Comparison of ENCODE assay signal across 20 mouse cellular contexts in genomic region chr19:3357620-3358019, GRCm38 (mm10). TPM values are rescaled to one million over a fixed set of nuclear protein-coding genes. Genes with fewer than 3 reads are reported as not detected.
DNase-seq lines count a peak whose midpoint lies in the region; ATAC-seq and TF ChIP-seq lines count a peak whose summit lies in the region.
"Had no signal": no experiment of that assay in that cellular context is flagged by ENCODE, and none has a peak within 500 bp of the region (broad histone marks: within the 10 kb centered on the region; RNA-seq: fewer than 3 reads in every experiment).

No protein-coding gene starts in this region.

- no peak overlapping the region for H3K9ac ChIP-seq in hindbrain, postnatal 0 days (replicated peaks; ENCODE audit: low read length)
- no peak overlapping the region for H3K9ac ChIP-seq in hindbrain, embryonic 16.5 days (ENCODE audit: low read depth, low read length)
- no peak overlapping the region for H3K9ac ChIP-seq in lung, embryonic 14.5 days
- H3K9ac ChIP-seq: embryonic facial prominence, embryonic 12.5 days; intestine, embryonic 15.5 days had no signal

- 78% methylated on average over 4 of the region's 4 CpGs for WGBS in hindbrain, postnatal 0 days
- WGBS in hindbrain, embryonic 16.5 days, result 81% methylated on average over 4 of the region's 4 CpGs
- 70% methylated on average over 4 of the region's 4 CpGs for WGBS in lung, embryonic 14.5 days

- H3K36me3 ChIP-seq in hindbrain, postnatal 0 days (ENCODE audit: insufficient read depth, low read length), result no peaks in the 10 kb centered on the region; the same call in 1 of the 2 replicates
- H3K36me3 ChIP-seq in hindbrain, embryonic 16.5 days (ENCODE audit: control insufficient read depth, insufficient read depth, low read length), result no peaks in the 10 kb centered on the region
- H3K36me3 ChIP-seq in lung, embryonic 14.5 days (ENCODE audit: insufficient read depth), result no peaks in the 10 kb centered on the region
- peaks cover 81% of the 10 kb centered on the region for H3K36me3 ChIP-seq in E14TG2a.4 (ENCODE audit: insufficient read depth, low read length)
- H3K36me3 ChIP-seq: embryonic facial prominence, embryonic 12.5 days; forebrain, embryonic 10.5 days; limb, embryonic 10.5 days had no signal

- no peak overlapping the region for H3K27ac ChIP-seq in hindbrain, postnatal 0 days
- H3K27ac ChIP-seq in hindbrain, embryonic 16.5 days (ENCODE audit: low read depth, low read length), result no peak overlapping the region
- no peak overlapping the region for H3K27ac ChIP-seq in lung, embryonic 14.5 days (ENCODE audit: low read depth)
- H3K27ac ChIP-seq: embryonic facial prominence, embryonic 12.5 days; forebrain, embryonic 10.5 days; intestine, embryonic 15.5 days; limb, embryonic 10.5 days had no signal

- TF ChIP-seq CTCF in hindbrain, postnatal 0 days (IDR thresholded peaks at IDR 0.05; ENCODE audit: low read depth), result peak; percentile 50
- TF ChIP-seq CTCF in lung, embryonic 14.5 days (IDR thresholded peaks at IDR 0.05; ENCODE audit: low read depth), result 0 out of 2 replicates have a peak, but pooled peaks have one; percentile 19
- peak; percentile 29 for TF ChIP-seq CTCF in E14TG2a.4 (conservative IDR thresholded peaks at IDR 0.05; ENCODE audit: low read length)

- H3K4me3 ChIP-seq in hindbrain, postnatal 0 days (ENCODE audit: low read length), result no peak overlapping the region
- no peak overlapping the region for H3K4me3 ChIP-seq in hindbrain, embryonic 16.5 days (ENCODE audit: low read length)
- H3K4me3 ChIP-seq in lung, embryonic 14.5 days (ENCODE audit: low read depth, low read length), result no peak overlapping the region
- H3K4me3 ChIP-seq in E14TG2a.4 (replicated peaks; ENCODE audit: low read length), result no peak overlapping the region
- H3K4me3 ChIP-seq: embryonic facial prominence, embryonic 12.5 days; forebrain, embryonic 10.5 days; intestine, embryonic 15.5 days; limb, embryonic 10.5 days had no signal

- H3K27me3 ChIP-seq in hindbrain, postnatal 0 days (ENCODE audit: insufficient read depth, low read length), result no peaks in the 10 kb centered on the region
- no peaks in the 10 kb centered on the region for H3K27me3 ChIP-seq in hindbrain, embryonic 16.5 days (replicated peaks; ENCODE audit: control insufficient read depth, insufficient read depth, low read length)
- H3K27me3 ChIP-seq in lung, embryonic 14.5 days (ENCODE audit: insufficient read depth, low read length), result no peaks in the 10 kb centered on the region
- no peaks in the 10 kb centered on the region for H3K27me3 ChIP-seq in E14TG2a.4 (ENCODE audit: insufficient read depth, low read length)
- H3K27me3 ChIP-seq: embryonic facial prominence, embryonic 12.5 days; intestine, embryonic 15.5 days had no signal

- ATAC-seq in hindbrain, postnatal 0 days, result no peak
- ATAC-seq in hindbrain, embryonic 16.5 days, result no peak
- no peak for ATAC-seq in lung, embryonic 14.5 days (ENCODE audit: insufficient read depth)
- ATAC-seq in granulocyte monocyte progenitor cell, adult 5-6 weeks (replicated peaks; ENCODE audit: poor library complexity, severe bottlenecking), result 0 out of 2 replicates have a peak, but pooled peaks have one; percentile 6
- ATAC-seq: intestine, embryonic 15.5 days had no signal

- H3K4me1 ChIP-seq in hindbrain, postnatal 0 days (ENCODE audit: insufficient read depth, low read length), result no peaks in the 10 kb centered on the region
- 0 out of 2 replicates have a peak, but pooled peaks cover 4% of the 10 kb centered on the region for H3K4me1 ChIP-seq in hindbrain, embryonic 16.5 days (ENCODE audit: control insufficient read depth, insufficient read depth, low read depth, low read length)
- H3K4me1 ChIP-seq in lung, embryonic 14.5 days (ENCODE audit: insufficient read depth), result no peaks in the 10 kb centered on the region
- peaks cover 12% of the 10 kb centered on the region for H3K4me1 ChIP-seq in E14TG2a.4 (replicated peaks; ENCODE audit: low read depth, low read length)
- H3K4me1 ChIP-seq: embryonic facial prominence, embryonic 12.5 days; forebrain, embryonic 10.5 days; intestine, embryonic 15.5 days; limb, embryonic 10.5 days had no signal

- H3K4me2 ChIP-seq in hindbrain, postnatal 0 days (ENCODE audit: low read depth, low read length), result no peak overlapping the region
- H3K4me2 ChIP-seq in hindbrain, embryonic 16.5 days (ENCODE audit: low read length), result no peak overlapping the region
- H3K4me2 ChIP-seq in lung, embryonic 14.5 days, result no peak overlapping the region
- H3K4me2 ChIP-seq: embryonic facial prominence, embryonic 12.5 days; intestine, embryonic 15.5 days had no signal

- H3K9me3 ChIP-seq in hindbrain, postnatal 0 days (ENCODE audit: low read length), result no peaks in the 10 kb centered on the region
- no peaks in the 10 kb centered on the region for H3K9me3 ChIP-seq in hindbrain, embryonic 16.5 days (ENCODE audit: control insufficient read depth, low read length)
- no peaks in the 10 kb centered on the region for H3K9me3 ChIP-seq in lung, embryonic 14.5 days (ENCODE audit: low read depth, low read length)
- H3K9me3 ChIP-seq in E14TG2a.4 (ENCODE audit: low read length), result no peaks in the 10 kb centered on the region
- H3K9me3 ChIP-seq: embryonic facial prominence, embryonic 12.5 days; intestine, embryonic 15.5 days; limb, embryonic 10.5 days had no signal

- no peak for DNase-seq in hindbrain, postnatal 0 days (ENCODE audit: low spot score)
- no peak for DNase-seq in lung, embryonic 14.5 days
- DNase-seq in lung, postnatal 36 days, result no peak
- no peak for DNase-seq in urinary bladder, adult 18-20 months (ENCODE audit: low spot score in 2 of 2)
- DNase-seq in thymus, postnatal 25 days, result no peak
- DNase-seq: cerebellum, adult 11 months; gastrocnemius, postnatal 36 days; kidney, postnatal 25 days; layer of hippocampus, postnatal 36 days; lung, adult 18-20 months; right cerebral cortex, adult 18-20 months had no signal

RNA-seq across cellular contexts. Expression of gene Tesmin, which starts 31.0 kb away (rescaled TPM):
- total RNA-seq in hindbrain, postnatal 0 days (2014; rRNA removed), result 1.3 and 1.5 TPM in 2 replicates
- 0.97 and 1.1 TPM in 2 replicates for polyA plus RNA-seq in hindbrain, postnatal 0 days (2015; fragmentation: Nextera tagmentation; extraction: Ambion mirVana)
- polyA plus RNA-seq in hindbrain, embryonic 16.5 days (2015; fragmentation: Nextera tagmentation; extraction: Ambion mirVana), result 0.36 and 0.44 TPM in 2 replicates
- polyA plus RNA-seq in lung, embryonic 14.5 days (2014; fragmentation: Nextera tagmentation; extraction: Ambion mirVana), result 0.22 and 0.39 TPM in 2 replicates
- 0.71 and 0.96 TPM in 2 replicates for total RNA-seq in granulocyte monocyte progenitor cell, adult 5-6 weeks (2014; fragmentation: Nextera tagmentation)
- total RNA-seq in granulocyte monocyte progenitor cell, adult 5-6 weeks (2017), result 0.88 and 1.1 TPM in 2 replicates

RNA-seq across cellular contexts. Expression of gene Cpt1a, which starts 35.5 kb away (rescaled TPM):
- 27.7 and 31.1 TPM in 2 replicates for total RNA-seq in hindbrain, postnatal 0 days (2014; rRNA removed)
- polyA plus RNA-seq in hindbrain, postnatal 0 days (2015; fragmentation: Nextera tagmentation; extraction: Ambion mirVana), result 22.3 and 22.4 TPM in 2 replicates
- 17.6 and 22.4 TPM in 2 replicates for polyA plus RNA-seq in hindbrain, embryonic 16.5 days (2015; fragmentation: Nextera tagmentation; extraction: Ambion mirVana)
- 18.9 and 19.7 TPM in 2 replicates for polyA plus RNA-seq in lung, embryonic 14.5 days (2014; fragmentation: Nextera tagmentation; extraction: Ambion mirVana)
- total RNA-seq in granulocyte monocyte progenitor cell, adult 5-6 weeks (2014; fragmentation: Nextera tagmentation), result 49.3 and 54.8 TPM in 2 replicates
- total RNA-seq in granulocyte monocyte progenitor cell, adult 5-6 weeks (2017), result 31.6 and 36.8 TPM in 2 replicates

RNA-seq across cellular contexts. Expression of gene Gal, which starts 56.7 kb away (rescaled TPM):
- total RNA-seq in hindbrain, postnatal 0 days (2014; rRNA removed), result 0.75 and 3.7 TPM in 2 replicates
- polyA plus RNA-seq in hindbrain, postnatal 0 days (2015; fragmentation: Nextera tagmentation; extraction: Ambion mirVana), result 29.4 and 40.6 TPM in 2 replicates
- polyA plus RNA-seq in hindbrain, embryonic 16.5 days (2015; fragmentation: Nextera tagmentation; extraction: Ambion mirVana), result 24.3 and 25.3 TPM in 2 replicates
- polyA plus RNA-seq in lung, embryonic 14.5 days (2014; fragmentation: Nextera tagmentation; extraction: Ambion mirVana), result 1.7 and 2.3 TPM in 2 replicates
- total RNA-seq in granulocyte monocyte progenitor cell, adult 5-6 weeks (2014; fragmentation: Nextera tagmentation), result not detected in 2 replicates
- not detected in 2 replicates for total RNA-seq in granulocyte monocyte progenitor cell, adult 5-6 weeks (2017)
- total RNA-seq: megakaryocyte-erythroid progenitor cell, adult 5-6 weeks; monocyte, adult 5-6 weeks had no signal
